Mouse (Mus musculus) embryo, embryonic 11.5 days (tissue): ENCODE data around the gene Arglu1.

ENCODE experiments used
- DNase-seq: peaks from one replicate; pipeline ENCODE4 v3.0.0-alpha.2; 2012; ENCODE audit warnings: low read depth, low spot score

Gene Arglu1

GRCm38 (mm10) chr8:8690146-8691092, at the start of gene Arglu1:
Gene Arglu1, minus strand, starts transcription at chr8:8690521.
- DNase-seq = peak; percentile 90

GRCm38 (mm10) chr8:8737271-8737670, 47.0 kb upstream of the Arglu1 start:
- DNase-seq = no peak

DNA sequence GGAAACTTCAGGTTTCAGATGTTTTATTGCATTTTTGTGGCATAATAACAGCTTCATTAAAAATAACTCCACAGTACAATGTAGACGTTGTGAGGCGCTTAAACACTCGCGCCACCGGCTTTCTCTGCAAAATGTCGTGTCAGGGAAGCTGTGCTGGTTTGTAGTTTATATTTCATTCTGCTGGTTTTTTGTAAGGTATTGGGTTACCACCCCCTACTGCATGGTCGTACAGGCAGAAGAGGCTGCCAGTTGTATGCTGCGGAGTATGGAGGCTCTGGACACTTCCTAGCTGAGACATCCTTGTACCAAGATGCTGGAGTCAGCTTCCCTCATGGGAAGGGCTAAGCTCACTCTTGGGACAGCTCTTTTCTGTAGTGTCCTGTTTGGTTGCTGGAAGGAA, 46.5 kb upstream of the Arglu1 start:
- no peak for DNase-seq

GRCm38 (mm10) chr8:8733804-8734203, 43.5 kb upstream of the Arglu1 start:
- DNase-seq = peak; percentile 14

- DNase-seq = no peak
Observed at GRCm38 (mm10) chr8:8728643-8729042, 38.3 kb upstream of the Arglu1 start.

- DNase-seq = no peak
Observed at GRCm38 (mm10) chr8:8726547-8726946, 36.2 kb upstream of the Arglu1 start.

DNA sequence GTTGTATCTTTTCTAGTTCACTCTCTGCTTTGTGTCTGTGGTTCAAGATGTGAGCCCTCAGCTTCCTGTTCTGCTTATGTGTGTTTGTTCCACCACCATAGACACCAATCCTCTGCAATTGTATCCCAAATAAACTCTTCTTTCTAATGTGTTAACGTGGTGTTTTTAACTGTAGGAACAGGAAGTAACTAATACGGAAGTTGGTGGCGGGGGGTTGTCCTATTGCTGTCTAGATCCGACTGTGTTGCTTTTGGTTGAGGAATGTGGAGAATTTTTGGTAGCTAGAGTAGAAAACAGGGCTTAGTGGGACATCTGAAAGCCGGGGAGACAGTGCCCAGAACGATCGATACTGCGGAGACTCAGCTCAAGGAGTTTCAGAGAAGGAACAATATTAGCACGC, 14.5 kb upstream of the Arglu1 start:
- DNase-seq = no peak

GRCm38 (mm10) chr8:8703668-8704067, 13.3 kb upstream of the Arglu1 start:
- DNase-seq = no peak

GRCm38 (mm10) chr8:8700821-8701220, 10.5 kb upstream of the Arglu1 start:
- DNase-seq = no peak

- DNase-seq = no peak
Observed at GRCm38 (mm10) chr8:8700229-8700628, 9.9 kb upstream of the Arglu1 start.

DNA sequence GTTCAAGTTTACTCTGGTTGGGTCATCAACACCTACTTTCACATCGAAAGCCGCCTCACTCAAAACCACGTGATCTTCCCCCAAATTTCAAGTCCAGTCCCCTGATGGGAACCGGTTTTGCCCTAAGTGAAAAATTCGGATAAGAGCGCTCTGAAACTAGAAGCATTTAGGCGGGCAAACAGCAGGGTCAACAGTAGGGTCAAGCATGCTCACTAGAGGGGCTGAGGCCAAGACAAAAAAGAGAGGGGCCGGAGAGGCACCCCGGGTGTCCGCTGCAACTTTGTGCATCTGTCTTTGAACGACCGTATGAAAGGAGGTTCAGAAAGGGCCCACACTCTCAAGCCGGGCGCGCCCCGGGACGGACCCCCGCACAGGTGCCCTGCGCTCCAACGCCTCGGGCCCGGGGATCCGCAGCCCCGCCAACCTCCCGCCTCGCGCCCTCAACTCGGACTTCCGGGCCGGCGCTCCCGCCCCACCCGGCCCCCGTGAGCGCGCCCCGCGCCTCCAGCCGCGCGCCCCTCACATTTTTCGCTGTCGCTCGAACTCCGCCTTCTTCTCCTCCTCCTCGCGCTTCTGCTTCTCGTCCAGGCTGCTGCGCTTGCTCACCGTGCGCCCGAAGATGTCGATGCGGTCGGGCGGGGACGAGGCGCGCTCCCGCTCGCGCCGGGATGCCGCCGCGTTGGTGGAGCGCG, 721 bp downstream of the Arglu1 start:
- peak; percentile 40 for DNase-seq

DNA sequence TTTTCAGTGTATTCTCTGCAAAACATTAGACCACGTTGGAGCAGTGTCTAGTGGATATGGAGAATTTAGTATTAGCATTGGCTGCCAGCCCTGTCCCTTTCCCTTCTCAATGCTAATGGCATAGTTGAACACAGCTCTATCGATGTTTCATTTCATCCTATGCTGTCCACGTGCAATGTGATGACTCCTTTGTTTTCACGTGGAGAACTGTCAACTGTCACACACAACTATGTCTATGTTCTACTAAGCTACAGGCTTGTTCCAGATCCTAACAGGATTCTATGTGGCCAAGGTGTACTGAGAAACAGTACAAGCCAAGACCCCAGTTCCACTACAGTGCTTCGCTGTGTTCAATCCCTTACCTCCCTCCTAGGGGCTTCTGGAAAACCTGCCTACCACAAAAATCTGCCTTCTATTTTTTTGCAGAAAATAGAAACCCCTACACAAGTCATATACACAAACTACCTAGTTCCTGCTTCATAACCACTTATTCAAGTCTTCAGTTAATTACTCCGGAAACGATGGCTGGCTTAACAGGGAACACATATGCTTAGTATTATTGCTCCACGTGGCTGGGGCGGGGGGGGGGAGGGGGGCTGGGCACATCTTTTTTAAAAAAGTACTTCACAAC, 1.4 kb downstream of the Arglu1 start:
- no peak for DNase-seq

DNA sequence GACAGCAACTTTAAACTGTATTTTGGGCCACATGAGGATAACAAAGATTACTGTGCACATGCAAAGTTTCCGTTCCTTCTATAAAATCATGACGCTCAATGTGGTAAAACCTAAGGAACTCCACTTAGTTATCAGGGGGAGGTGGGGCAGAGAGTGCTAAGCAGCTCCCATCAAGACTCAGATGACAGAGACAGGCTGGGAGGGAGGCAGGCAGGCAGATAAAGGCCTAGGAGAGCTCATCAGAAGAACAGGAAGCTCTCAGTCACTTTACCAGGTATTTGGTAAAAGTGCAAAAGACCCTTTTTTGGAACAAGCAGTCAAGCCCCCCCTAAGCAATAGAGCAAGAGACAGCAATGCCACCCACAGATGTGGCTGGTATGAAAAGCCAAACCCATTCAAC, 4.8 kb downstream of the Arglu1 start:
- no peak for DNase-seq

GRCm38 (mm10) chr8:8682697-8683096, 7.6 kb downstream of the Arglu1 start:
- DNase-seq = no peak

- no peak for DNase-seq
Observed at GRCm38 (mm10) chr8:8678236-8678635, 12.1 kb downstream of the Arglu1 start.

- no peak for DNase-seq
Observed at GRCm38 (mm10) chr8:8674864-8675263, 15.5 kb downstream of the Arglu1 start.

GRCm38 (mm10) chr8:8661759-8662138, 28.6 kb downstream of the Arglu1 start:
- DNase-seq = peak; percentile 90

- peak; percentile 90 for DNase-seq
Observed at GRCm38 (mm10) chr8:8661103-8661758, 29.1 kb downstream of the Arglu1 start, which contains the start of gene Efnb2. Gene Efnb2, minus strand, starts transcription at chr8:8661242.

GRCm38 (mm10) chr8:8660307-8661098, 29.8 kb downstream of the Arglu1 start:
- no peak for DNase-seq

GRCm38 (mm10) chr8:8659503-8660306, 30.6 kb downstream of the Arglu1 start:
- no peak for DNase-seq
